Mouse (Mus musculus): ENCODE data around the gene Serpine1.

Gene Serpine1

GRCm38 (mm10) chr5:137095135-137095534, 23.1 kb upstream of the Serpine1 start:
- DNase-seq: no peak

- DNase-seq: no peak
Observed at GRCm38 (mm10) chr5:137093720-137094119, 21.7 kb upstream of the Serpine1 start.

- DNase-seq: no peak
Observed at GRCm38 (mm10) chr5:137091560-137091959, 19.5 kb upstream of the Serpine1 start.

- DNase-seq: no peak
Observed at GRCm38 (mm10) chr5:137090870-137091269, 18.8 kb upstream of the Serpine1 start.

GRCm38 (mm10) chr5:137087410-137087809, 15.3 kb upstream of the Serpine1 start:
- peak; percentile 75 for DNase-seq

- no peak for DNase-seq
Observed at GRCm38 (mm10) chr5:137085731-137086130, 13.7 kb upstream of the Serpine1 start.

- DNase-seq: no peak
Observed at GRCm38 (mm10) chr5:137085021-137085420, 13.0 kb upstream of the Serpine1 start.

GRCm38 (mm10) chr5:137083051-137083450, 11.0 kb upstream of the Serpine1 start:
- DNase-seq: no peak

GRCm38 (mm10) chr5:137079849-137080248, 7.8 kb upstream of the Serpine1 start:
- peak; percentile 25 for DNase-seq

- no peak for DNase-seq
Observed at GRCm38 (mm10) chr5:137078616-137079015, 6.5 kb upstream of the Serpine1 start.

DNA sequence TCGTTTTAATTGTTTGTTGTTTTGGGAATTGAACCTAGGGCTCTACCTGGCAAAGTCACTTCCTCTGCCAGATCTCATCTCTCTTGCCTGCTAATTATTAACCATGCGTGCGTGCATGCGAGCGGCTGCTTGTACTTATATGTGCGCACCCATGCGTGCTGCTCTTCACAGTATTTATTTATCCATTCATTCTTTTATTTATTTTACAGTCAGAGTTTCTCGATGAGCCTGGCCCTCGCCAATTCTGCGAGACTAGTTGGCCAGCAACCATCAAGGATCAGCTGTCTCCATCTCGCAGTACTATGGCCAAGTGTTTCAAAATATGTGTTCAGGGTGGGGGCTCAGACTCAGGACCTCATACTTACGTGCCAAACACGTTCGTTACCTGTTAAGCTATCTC, 6.0 kb upstream of the Serpine1 start:
- DNase-seq: no peak

- no peak for DNase-seq
Observed at GRCm38 (mm10) chr5:137077187-137077586, 5.1 kb upstream of the Serpine1 start.

DNA sequence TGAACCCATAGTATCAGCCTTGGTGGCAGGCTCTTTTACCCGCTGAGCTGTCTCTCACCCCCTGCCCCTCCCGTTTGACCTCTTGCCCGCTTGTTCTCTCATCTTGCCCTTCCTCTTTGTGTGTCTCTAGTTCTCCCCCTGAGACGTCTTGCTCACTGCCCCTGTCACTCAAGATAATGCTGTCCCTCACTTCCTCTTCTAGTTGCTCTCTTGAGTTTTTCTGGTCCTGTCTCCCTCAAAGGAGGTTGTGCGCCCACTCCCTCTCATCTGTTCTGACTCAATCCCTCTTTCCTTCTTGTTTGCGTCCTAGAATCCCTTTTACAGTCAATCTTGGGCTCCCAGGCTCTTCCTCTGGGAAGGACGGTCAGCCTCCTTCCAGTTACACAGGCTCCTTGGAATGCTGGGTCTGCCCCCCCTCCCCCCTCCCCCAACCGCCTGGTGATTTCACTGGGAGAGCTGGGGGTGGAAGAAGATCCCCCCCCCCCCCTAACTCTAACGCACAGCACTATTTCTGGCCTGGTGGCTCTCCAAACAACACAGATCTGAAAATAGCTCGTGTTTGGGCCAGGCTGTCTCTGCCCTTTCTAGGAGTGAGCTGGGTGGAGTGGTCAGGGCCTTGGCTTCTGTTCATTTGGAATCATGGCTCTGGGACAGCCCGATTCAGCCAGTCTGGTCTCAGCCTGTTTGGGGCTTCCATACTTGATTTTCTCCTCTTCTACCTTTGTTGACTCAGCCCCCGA, 4.3 kb upstream of the Serpine1 start:
- DNase-seq: peak; percentile 14

GRCm38 (mm10) chr5:137075726-137076125, 3.7 kb upstream of the Serpine1 start:
- no peak for DNase-seq

GRCm38 (mm10) chr5:137074191-137074651, 2.2 kb upstream of the Serpine1 start:
- DNase-seq: peak; percentile 9

GRCm38 (mm10) chr5:137073141-137073540, 1.1 kb upstream of the Serpine1 start:
- DNase-seq: peak; percentile 15

- DNase-seq: no peak
Observed at GRCm38 (mm10) chr5:137070881-137071605, 1.0 kb downstream of the Serpine1 start.

DNA sequence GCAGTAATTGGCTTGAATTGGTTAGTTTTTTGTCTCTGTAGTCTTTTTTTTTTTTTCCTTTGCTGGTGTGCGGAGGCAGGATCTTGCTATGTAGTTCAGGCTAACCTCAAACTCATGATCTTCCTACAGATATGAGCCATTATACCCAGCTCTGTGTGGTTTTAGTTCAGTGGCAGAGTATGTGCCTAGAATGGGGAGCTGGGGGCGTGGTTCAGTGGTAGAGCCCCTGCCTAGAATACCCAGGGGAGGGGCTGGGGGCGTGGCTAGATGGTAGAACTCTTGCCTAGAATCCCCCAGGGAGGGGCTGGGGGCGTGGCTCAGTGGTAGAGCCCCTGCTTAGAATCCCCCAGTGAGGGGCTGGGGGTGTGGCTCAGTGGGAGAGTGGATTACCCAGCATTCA, 3.4 kb downstream of the Serpine1 start:
- DNase-seq: no peak

DNA sequence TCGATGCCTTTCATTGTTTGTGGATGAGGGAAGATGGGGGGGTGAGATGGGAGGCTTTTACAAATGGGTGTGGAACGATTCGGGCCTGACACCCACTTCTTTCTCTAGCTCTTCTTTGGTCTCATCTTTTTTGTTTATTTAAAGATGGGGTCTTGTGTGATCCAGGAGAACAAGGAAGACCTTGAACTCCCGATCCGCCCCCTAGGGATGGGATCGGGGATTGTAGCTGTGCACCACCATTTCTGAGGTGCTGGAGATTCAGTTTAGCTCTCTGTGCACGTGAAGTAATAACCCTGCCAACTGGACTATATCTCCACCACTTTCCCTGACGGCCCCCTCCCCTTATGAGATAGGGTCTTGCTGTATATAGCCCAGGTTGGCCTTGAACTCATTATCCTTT, 6.1 kb downstream of the Serpine1 start:
- DNase-seq: no peak

GRCm38 (mm10) chr5:137065454-137065853, 6.6 kb downstream of the Serpine1 start:
- no peak for DNase-seq

DNA sequence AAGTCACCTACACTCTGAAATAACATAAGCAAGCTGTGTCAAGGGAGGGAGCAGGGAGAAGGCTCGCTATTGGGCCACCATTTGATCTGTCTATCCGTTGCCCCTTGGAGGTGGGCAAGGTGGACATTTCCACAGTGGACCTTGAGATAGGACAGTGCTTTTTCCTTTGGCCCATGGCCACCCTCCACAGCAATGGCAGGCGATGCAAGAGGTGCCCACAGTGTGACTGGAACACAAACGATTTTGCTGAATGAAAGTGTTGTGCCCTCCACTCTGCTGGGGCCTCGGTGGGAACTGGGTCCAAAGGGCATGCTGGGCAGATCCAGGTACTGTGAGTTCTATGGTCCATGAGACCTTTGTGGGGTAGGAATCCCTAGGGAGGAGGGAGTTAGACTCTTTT, 9.5 kb downstream of the Serpine1 start:
- no peak for DNase-seq

GRCm38 (mm10) chr5:137061809-137062481, 10.1 kb downstream of the Serpine1 start:
- peak; percentile 64 for DNase-seq

- DNase-seq: no peak
Observed at GRCm38 (mm10) chr5:137054873-137055272, 17.2 kb downstream of the Serpine1 start.

DNA sequence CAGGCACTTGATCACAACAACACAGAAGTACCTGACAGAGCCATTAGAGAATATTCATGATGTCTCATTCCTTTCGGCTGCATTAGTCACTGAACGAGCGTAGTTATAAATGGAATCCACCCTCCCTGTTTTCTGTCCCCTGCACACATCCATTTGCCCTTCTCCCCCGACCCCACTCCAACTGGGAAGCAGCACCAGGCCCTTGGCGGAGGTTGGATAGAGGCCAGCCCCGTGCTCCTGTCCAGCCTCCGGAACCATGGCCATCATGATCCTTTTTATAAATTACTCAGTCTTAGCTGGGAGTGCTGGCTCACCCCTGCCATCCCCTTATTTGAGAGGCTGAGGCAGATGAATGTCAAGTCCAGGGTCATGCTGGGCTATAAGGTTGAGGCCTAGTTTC, 17.8 kb downstream of the Serpine1 start:
- DNase-seq: no peak

Data from kidney, adult 18-20 months (tissue).